Mouse (Mus musculus): ENCODE data around the gene Clic4. TPM values are rescaled to one million over a fixed set of nuclear protein-coding genes. Genes with fewer than 3 reads are reported as not detected.

Clic4 gene
- polyA plus RNA-seq, 1 experiment, result 34.8 TPM

DNA sequence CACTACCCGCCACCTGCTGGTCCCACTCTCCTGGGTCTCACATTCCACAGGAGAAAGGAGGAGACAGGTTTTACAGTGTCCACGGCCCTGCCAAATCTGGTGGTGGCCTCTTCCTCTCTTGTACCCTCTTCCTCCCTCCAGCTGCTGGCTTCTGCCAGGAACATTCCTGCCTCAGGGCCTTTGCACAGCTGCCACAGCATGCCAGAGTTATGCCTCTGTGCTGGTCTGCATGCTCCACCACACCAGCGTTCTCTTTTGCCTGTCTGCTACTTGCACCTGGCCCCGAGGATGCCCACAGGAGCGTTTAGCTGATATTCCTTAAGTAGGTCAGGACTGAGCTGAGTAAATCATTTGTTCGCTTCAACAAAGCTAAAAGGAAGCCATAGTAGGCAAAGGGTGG, 106.9 kb downstream of the Clic4 start:
- WGBS, result 76% methylated on average over 6 of the region's 6 CpGs
- Histone ChIP-seq H3K4me1 (ENCODE audit: control insufficient read depth, insufficient read depth, low read length) (no peaks in the 10 kb centered on the region), H3K27ac (ENCODE audit: control insufficient read depth, insufficient read depth, low read depth, low read length, poor library complexity) (no peak overlapping the region), H3K4me3 (replicated peaks; ENCODE audit: control insufficient read depth, low read depth, low read length) (no peak overlapping the region)
- no peak for TF ChIP-seq POLR2A (IDR thresholded peaks at IDR 0.05; ENCODE audit: borderline replicate concordance, control insufficient read depth, low read depth, low read length)
- TF ChIP-seq CTCF (IDR thresholded peaks at IDR 0.05; ENCODE audit: control insufficient read depth, insufficient read depth, low read length), result no peak

Other genes starting within 250 kb of the Clic4 start
- 7.0 and 20.8 TPM in 2 replicates for gene Runx3, start 152.2 kb downstream of the Clic4 start, polyA plus RNA-seq (2011; ENCODE audit: insufficient read depth, insufficient read length, low replicate concordance, missing spikeins)
- 99.5 and 141 TPM in 2 replicates for gene Srrm1, start 80.5 kb upstream of the Clic4 start, polyA plus RNA-seq (2011; ENCODE audit: insufficient read depth, insufficient read length, low replicate concordance, missing spikeins)
- gene Ncmap, start 125.4 kb upstream of the Clic4 start, polyA plus RNA-seq (2011; ENCODE audit: insufficient read depth, insufficient read length, low replicate concordance, missing spikeins), result not detected in 2 replicates
- gene Rcan3, start 161.0 kb upstream of the Clic4 start, polyA plus RNA-seq (2011; ENCODE audit: insufficient read depth, insufficient read length, low replicate concordance, missing spikeins), result 16.3 and 18.6 TPM in 2 replicates
- 1.4 TPM in 1 of 2 replicates, not detected in the other for gene Stpg1, start 222.0 kb upstream of the Clic4 start, polyA plus RNA-seq (2011; ENCODE audit: insufficient read depth, insufficient read length, low replicate concordance, missing spikeins)
- gene Nipal3, start 222.2 kb upstream of the Clic4 start, polyA plus RNA-seq (2011; ENCODE audit: insufficient read depth, insufficient read length, low replicate concordance, missing spikeins), result 10.9 and 18.5 TPM in 2 replicates